Mouse (Mus musculus): ENCODE results near the gene Ube2l3.

Gene Ube2l3

DNA sequence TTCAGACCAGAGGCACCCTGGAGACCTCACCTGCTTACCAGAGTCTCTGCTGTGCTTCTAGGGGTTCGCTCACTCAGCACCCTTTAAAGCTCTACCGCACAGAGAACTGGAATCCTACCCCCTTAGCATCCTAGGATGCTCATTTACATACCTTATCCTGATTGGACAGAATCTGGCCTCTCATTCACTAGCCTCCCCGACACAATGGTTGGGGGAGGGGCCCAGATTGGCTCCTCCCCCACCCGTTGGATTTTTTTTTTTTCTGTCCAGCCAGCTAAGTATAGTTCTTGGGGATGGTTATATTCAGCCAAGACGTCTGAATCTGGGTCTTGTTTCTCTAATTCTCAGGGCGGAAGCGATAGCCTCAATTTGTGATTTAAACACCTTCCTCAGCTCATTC is 58.1 kb downstream of the Ube2l3 start, which contains the start of gene Ydjc:
Ydjc (plus strand) TSS at position 283 of the 400 bp plus-strand sequence.
- DNase-seq, result no peak

DNA sequence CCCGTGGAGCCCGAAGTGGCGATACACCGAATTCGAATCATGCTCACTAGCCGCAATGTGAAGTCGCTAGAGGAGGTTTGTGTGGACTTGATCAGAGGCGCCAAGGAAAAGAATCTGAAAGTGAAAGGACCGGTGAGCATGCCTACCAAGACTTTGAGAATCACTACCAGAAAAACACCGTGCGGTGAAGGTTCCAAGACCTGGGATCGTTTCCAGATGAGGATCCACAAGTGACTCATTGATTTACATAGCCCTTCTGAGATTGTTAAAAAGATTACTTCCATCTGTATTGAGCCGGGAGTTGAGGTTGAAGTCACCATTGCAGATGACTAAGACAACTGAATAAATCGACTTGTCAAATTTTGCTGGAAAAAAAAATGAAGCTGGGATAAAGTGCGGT is 65.1 kb downstream of the Ube2l3 start:
- no peak for DNase-seq

DNA sequence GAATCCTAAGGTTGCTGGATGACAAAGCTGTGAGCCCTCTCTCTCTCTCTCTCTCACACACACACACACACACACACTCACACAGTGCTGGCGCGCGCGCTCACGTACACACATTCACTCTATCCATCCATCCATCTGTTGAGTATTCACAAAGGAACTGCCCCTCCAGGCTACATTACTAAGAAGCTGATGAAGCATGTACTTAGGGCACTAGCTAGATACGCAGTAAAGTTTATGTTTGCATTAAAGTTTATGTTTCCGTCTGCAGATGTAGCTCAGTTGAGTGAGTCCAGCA is 69.6 kb downstream of the Ube2l3 start:
- DNase-seq, result no peak

DNA sequence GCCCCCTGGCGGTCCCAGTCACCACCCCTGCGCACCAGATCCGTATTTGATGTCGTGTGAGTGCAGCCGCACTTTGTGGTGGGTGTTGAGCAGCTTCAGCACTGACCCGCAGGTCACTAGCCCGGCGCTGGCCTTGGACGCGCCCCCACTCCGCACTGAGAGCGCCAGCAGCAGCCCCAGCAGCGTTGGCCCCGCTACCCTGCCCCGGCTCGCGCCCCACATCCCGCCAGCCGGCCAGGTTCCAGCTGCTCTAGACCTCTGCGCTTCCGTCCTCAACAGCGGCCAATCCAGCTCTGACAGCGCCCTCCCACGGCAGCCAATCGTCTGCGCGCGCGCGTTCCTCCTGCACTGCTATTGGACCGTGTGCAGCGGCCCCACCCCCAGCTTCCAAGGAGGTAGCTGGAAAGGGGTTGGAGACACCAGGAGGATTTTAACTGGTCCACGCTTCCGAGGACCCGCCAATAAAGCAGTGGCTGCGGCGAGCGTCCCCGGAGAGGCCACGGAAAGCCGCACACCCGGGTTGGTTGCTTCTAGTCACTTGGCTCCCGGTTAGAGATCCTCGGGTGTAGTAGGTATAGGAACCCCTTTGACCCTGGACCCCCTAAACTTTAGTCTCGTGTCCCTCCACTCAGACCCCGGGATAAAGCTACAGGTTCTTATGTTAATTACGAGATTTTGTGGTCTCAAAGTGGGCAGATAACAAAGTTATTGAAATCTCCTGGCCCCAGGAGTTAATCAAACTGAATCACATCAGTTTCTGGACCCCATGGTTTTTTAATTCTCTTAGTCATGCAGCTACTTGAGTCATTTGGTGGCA is 70.2 kb downstream of the Ube2l3 start, which contains the start of gene Sdf2l1:
Sdf2l1 (minus strand) TSS at position 295 of the 817 bp plus-strand sequence.
- DNase-seq, result peak; percentile 97 to 98

DNA sequence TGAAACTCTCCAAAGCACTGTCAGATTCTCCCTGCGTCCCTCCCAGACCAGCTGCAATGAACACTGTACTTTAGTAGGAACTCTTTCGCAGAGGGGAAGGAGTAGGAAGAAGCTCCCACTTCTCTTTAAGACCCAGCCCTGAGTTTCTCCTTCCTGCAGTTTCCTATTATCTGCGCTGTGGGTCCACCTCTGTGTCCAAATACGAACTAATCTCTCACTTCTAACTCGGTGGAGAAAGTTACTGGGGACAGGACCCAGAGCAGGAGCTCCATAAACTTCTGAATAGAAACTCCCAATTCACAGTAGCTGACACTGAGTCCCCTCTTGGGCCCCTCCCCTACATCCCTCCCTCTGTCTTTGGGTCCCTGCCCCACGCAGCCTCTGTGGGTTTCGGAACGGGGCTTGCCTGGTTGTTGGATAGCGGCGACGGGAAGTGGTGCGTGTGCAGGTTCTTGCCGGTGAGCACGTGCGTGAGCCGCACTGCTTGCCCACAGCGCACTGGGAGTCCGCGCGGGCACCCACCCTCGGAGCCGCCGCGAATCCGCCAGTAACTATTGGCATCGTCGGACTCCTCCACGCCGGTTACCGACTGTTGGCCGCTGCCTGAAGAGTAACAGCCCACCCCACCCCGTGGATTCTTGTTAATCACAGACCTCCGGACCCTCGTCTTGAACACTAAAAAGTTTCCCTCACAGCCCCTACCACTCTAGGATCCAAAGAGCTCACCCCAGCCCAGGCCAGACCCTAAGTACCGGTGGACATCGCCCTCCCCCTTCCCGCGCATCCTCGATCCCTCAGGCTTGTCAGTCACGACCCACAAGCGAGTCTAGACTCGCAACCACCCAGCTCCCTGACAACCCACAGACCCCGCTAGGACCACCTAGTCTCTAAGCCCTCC is 71.0 kb downstream of the Ube2l3 start:
- no peak for DNase-seq

DNA sequence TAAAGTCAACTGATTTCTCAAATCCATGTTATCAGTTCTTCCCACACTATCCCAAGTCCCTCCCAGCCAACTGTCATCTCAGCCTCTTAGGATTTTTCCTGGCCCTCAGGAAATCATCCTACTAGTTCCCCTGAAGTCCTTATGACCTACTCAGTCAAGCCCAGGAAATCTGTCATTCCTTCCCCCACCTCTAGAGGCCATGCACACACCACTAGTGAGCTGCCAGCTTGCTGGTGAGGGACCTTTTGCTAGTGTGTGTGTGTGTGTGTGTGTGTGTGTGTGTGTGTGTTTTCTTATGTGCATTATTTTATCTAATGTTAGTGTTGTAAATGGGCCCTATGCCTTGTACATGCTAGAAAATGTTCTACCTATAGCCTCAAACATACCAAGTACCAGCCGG is 75.2 kb downstream of the Ube2l3 start:
- peak; percentile 44 to 67 for DNase-seq

DNA sequence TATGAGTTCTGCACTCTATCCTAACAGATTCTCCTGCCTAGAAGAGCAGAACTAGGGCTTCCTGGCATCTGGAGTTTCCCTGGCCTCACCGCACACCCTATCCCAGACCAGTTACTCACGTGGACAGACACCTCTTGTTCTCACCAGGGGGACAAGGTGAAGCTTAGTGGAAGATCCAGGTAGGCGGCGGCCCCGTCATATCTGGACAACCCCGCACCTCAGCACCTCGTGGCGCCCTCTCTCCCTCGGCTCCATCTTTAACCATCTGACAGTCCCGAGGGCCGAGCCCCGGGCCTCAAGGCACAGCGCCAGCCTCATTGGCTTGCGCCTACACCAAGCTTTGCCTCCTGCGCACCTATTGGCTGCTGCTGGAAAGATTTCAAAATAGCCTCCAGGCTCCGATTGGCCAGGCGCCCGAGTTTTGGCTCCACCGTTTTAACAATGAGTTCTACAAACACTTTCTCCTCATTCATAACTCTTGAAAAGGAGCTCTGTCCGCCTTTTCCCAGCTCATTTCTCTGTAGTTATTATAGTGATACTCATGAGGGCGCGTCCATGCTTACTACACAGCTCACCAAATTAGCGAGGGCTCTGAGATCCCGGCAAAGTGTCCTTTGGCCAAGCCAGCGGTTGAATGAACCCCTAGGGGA is 77.5 kb downstream of the Ube2l3 start, which contains the start of gene 2610318N02Rik:
2610318N02Rik (minus strand) TSS at position 297 of the 650 bp plus-strand sequence.
- peak; percentile 83 to 86 for DNase-seq

DNA sequence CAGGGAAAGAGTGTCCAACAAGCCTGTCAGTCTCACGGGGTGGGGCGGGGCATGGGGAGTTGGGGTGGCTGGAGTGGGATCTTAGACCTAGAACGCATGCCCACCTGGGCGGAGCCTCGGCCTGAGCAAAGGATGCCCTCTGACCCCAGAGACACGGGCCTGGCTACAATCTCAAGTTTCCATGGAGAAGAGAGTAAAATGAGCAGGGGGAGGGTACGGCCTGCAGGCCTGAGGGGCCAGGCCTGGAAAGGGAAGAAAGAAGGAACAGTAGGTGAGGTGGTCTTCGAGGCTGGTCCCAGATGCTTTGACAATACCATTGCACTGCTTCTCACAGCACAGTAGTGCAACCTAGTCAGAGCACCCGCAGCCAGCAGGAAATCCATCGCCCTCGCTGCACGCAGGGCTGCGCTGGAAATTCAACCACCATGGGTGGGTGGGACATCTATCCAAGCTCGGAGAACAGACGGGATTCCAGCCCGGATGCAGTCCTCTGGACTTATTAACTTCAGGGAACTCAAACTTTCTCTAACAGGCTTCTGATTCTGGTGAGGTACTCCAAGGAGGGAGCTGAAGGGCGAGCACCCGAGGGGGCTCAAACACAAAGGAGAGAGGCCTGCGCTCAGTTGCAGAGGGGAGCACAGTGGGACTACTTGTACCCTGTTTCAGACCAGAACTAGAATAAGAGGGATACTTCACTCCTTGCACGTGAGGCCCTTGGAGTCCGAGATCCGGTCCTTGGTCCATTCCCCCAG is 78.2 kb downstream of the Ube2l3 start:
- no peak for DNase-seq

DNA sequence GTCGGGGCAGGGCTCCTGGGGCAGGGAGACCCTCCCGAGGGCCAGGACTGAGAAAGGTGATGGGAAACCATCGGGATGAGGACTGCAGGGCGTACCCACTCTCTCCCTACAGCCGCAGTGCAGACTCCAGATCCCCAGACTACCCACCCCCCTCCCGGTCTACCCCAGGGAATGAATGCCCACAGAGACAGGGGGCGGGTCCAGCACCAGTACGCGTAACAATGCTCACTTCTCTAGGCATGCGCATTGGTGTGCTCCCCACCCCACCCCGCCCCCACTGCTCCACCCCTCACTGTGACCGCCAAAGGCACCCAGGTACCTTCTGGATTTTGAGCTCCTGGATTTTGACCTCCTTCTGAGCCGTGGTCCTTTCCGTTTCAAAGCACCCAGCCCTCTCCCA is 80.9 kb downstream of the Ube2l3 start:
- DNase-seq, result no peak

DNA sequence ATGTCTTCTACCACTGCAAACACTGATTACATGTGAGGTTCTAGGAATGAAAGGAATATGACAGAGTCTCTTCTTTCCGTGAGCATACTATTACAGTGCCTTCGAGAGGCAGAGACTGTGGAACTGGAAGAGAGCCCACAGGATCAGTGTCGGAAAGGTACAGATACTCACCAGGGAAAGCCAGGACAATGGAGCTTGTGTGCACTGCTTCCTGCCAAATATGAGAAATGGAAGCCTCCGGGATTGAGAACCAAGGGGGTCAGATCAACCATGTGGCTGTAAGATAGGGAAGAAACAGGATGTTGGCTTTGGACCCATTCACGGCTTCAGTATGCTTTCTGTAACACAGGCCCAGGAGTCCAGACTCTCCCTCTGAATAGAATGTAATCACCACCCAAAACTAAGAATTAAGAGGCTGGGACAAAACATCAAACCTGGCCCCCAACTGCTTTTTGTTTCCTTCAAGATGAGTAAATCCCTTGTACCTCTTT is 85.1 kb downstream of the Ube2l3 start:
- no peak for DNase-seq

DNA sequence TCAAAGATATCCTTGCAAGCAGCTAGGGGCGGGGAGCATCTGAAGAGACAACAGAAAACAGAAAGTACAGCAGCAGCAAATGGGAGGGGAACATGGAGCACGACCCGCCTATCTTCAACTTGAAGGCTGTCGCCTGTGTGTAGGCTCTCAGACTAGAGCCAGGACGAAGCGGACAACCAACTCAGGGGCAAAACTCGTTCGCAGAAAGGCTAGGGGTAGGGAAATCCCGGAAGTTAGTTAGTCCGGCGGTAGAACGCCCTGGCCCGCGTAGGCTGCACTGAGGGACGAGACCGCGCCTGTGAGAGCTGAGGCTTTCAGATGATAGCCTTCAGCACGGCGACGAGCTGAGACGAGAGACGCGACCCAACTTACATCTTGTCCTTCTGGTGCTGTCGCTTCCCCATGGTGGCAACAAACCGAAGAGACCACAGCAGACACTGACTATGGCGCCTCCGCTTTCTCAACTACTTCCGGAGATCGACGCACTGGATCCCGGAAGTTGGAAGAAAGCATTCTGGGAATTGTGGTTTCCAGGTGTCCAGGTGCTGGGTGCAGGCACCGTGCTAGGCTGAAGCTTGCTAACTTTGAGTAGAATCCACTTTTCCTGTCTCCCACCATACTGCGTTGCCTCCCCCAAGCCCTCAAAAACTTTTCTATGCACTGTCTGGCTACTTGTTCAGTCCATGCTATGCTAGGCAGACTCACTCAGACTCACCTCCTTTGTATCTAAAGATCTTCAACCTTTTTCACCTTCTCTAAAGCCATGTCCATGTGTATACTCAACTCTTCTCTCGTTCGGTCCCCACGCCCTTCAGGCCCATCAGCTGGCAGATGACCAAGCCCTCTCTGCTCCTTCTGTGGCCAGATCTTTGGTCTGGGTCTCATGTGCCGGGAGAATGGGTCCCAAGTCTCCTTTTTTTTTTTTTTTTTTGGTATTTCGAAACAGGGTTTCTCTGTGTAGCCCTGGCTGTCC is 91.4 kb downstream of the Ube2l3 start, which contains the start of gene Ppil2:
Ppil2 (minus strand) TSS at position 487 of the 973 bp plus-strand sequence.
- DNase-seq, result peak; percentile 67 to 77

DNA sequence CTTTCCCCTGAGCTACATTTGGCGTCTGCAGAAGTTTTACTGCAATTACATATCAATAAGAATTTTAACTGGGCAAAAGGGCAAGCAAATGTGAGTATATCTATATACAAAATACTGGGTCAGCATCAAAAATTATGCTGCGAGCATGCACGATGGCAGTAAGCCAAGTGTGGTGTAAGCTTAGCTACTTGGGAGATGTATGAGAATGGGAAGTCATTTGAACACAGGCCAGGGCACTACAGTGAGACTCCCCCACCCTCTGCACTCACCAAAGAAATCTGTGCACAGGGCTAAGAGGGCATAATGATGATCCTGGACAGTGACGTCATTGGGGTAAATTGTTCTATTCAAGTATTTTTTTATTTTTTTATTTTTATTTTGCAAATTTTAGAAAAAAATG is 97.8 kb downstream of the Ube2l3 start:
- DNase-seq, result peak; percentile 28 to 64

DNA sequence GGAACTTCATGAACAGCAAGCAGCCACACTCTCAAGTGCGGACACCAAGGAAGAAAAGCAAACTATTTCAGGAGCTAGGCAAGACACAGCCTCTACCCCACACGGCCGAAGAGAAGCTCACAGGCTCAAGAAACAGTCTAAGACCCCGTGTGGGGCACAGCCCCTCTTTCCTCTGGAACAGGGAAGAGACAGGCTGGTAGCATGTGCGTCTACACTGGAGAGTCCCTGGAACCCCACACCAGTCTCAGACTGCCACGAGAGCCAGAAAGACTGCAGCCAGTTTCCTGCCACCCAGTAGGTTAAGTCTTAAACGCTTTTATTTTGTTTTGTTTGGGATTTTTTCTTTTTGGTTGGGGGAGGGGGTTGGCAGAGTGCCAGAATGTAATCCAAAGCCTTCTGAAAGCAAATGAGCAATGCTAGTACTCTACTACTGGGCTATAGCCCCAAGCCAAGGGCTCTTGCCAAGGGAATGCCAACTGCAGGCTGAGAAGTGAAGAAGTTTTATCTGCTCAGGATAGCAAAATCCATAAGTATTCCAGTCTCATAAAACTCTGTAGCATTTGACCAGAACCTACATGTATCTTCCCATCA is 99.7 kb downstream of the Ube2l3 start:
- DNase-seq, result peak in 1 of 2 experiments; percentile 31

Measured in lung, postnatal 4 days (tissue).